Mouse (Mus musculus): ENCODE data around the gene Clic4. TPM values are rescaled to one million over a fixed set of nuclear protein-coding genes. Genes with fewer than 3 reads are reported as not detected.

Clic4 gene
- 25.3 and 33.8 TPM in 2 replicates for polyA plus RNA-seq (2012; rRNA removed)

- DNase-seq (ENCODE audit: low read depth, low spot score) = peak; percentile 85
- 1% methylated on average over 62 of the region's 64 CpGs for WGBS
Measured at GRCm38 (mm10) chr4:135272640-135273306, at the start of gene Clic4. TSS of gene Clic4 (minus strand) at chr4:135272814.

- WGBS = 4% methylated on average over 2 of the region's 2 CpGs
- peak; percentile 57 for DNase-seq (ENCODE audit: low read depth, low spot score)
Measured at GRCm38 (mm10) chr4:135317966-135318365, 45.4 kb upstream of the Clic4 start.

- 83% methylated on average over 4 of the region's 4 CpGs for WGBS
Measured at GRCm38 (mm10) chr4:135317539-135317938, 44.9 kb upstream of the Clic4 start.

GRCm38 (mm10) chr4:135315287-135315686 lies 42.7 kb upstream of the Clic4 start:
- 92% methylated on average over 9 of the region's 9 CpGs for WGBS
- no peak for DNase-seq (ENCODE audit: low read depth, low spot score)

More at GRCm38 (mm10) chr4:135317539-135317938, 44.9 kb upstream of the Clic4 start:
- no peak for DNase-seq (ENCODE audit: low read depth, low spot score)

- WGBS = 89% methylated on average over 11 of the region's 11 CpGs
- no peak for DNase-seq (ENCODE audit: low read depth, low spot score)
Measured at GRCm38 (mm10) chr4:135314419-135314832, 41.8 kb upstream of the Clic4 start.

GRCm38 (mm10) chr4:135313761-135314241 lies 41.2 kb upstream of the Clic4 start:
- 38% methylated on average over 9 of the region's 9 CpGs for WGBS
- no peak for DNase-seq (ENCODE audit: low read depth, low spot score)

GRCm38 (mm10) chr4:135313111-135313691 lies 40.6 kb upstream of the Clic4 start:
- DNase-seq (ENCODE audit: low read depth, low spot score) = no peak
- WGBS = 29% methylated on average over 17 of the region's 17 CpGs

GRCm38 (mm10) chr4:135312706-135313105 lies 40.1 kb upstream of the Clic4 start:
- 50% methylated on average over 4 of the region's 4 CpGs for WGBS

GRCm38 (mm10) chr4:135310371-135310770 lies 37.8 kb upstream of the Clic4 start:
- 68% methylated on average over 8 of the region's 8 CpGs for WGBS
- DNase-seq (ENCODE audit: low read depth, low spot score) = no peak

More at GRCm38 (mm10) chr4:135312706-135313105, 40.1 kb upstream of the Clic4 start:
- no peak for DNase-seq (ENCODE audit: low read depth, low spot score)

DNA sequence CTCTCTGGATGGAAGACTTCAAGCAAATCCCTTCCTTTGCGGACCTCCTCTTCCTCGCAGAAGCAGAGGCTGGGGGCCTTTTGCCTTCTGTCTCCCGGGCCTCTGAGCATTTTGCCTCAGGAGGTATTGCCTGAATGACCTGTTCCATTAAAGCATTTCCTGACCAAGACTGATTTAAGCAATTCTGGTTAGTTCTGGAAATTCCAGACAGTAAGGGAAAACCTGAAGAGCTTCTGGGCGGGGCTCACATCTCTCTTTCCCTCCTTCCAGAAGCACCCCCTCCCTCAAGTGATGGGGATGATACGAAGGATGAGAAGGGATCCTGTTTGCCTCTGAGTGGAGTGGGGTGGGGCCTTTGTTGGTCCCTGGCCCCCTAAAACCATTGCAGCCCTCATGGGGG lies 37.1 kb upstream of the Clic4 start:
- WGBS = 76% methylated on average over 5 of the region's 5 CpGs
- no peak for DNase-seq (ENCODE audit: low read depth, low spot score)

GRCm38 (mm10) chr4:135309112-135309659 lies 36.6 kb upstream of the Clic4 start:
- no peak for DNase-seq (ENCODE audit: low read depth, low spot score)
- 86% methylated on average over 9 of the region's 9 CpGs for WGBS

- no peak for DNase-seq (ENCODE audit: low read depth, low spot score)
- WGBS = 29% methylated on average over 17 of the region's 17 CpGs
Measured at GRCm38 (mm10) chr4:135306971-135307632, 34.5 kb upstream of the Clic4 start.

DNA sequence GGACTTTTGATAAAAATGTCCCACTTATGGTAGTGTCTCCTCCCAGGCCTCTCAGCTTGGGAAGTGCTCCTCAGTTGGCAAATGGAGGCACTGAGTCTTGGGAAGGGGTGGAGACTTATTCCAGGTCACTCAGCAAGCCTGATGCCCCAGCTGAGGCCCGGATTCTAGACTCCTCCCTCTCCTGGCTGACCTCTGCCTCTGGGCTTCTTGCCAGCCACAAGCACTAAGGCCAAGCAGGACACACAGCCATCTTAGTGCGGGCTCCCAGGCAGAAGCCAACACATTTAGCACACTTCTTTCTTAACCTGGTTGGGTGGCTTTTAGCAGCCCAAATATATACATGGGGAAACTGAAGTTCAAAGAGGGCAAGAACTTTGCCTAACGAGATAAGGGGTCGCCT lies 33.9 kb upstream of the Clic4 start:
- no peak for DNase-seq (ENCODE audit: low read depth, low spot score)

DNA sequence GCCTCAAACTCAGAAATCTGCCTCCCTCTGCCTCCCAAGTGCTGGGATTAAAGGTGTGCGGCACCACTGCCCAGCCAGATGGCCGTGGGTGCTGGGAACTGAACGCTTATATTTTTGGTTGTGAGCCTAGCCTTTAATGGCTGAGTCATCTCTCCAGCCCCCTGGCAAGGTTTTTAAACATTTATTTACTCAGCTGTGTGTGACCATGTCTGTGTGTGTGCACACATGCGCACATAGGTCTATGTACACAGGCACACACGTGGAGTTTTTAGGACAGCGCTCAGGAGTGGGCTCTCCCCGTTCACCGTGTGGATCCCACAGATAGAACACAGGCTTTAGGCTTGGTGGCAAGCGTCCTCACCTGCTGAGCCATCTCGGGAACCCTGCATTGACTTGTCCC lies 29.6 kb upstream of the Clic4 start:
- no peak for DNase-seq (ENCODE audit: low read depth, low spot score)
- WGBS = 54% methylated on average over 10 of the region's 10 CpGs

More for the DNA sequence above, 33.9 kb upstream of the Clic4 start:
- whole genome bisulfite sequencing = 16% methylated on average over 4 of the region's 4 CpGs

DNA sequence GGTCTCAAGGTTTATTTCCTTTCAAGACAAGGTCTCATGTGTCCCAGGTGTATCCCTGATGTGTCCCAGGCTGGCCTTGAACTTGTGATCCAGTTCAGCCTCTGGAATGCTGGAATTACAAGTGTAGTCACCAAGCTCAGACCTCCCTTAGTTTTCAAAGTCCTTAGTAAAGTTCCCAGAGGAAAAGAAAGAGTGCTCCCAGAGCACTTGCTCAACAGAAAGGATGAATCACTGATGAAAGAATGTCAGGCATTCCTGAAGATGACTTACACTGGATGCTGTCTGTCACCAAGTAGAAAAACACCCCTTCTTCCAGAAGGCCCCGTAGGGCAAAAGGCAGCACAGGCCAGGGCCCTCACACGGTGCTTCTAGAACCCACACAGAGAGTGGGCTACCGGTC lies 28.6 kb upstream of the Clic4 start:
- DNase-seq (ENCODE audit: low read depth, low spot score) = no peak
- 78% methylated on average over 3 of the region's 3 CpGs for WGBS

- WGBS = 84% methylated on average over 26 of the region's 26 CpGs
- DNase-seq (ENCODE audit: low read depth, low spot score) = no peak
Measured at GRCm38 (mm10) chr4:135300248-135301041, 27.8 kb upstream of the Clic4 start.

- whole genome bisulfite sequencing = 48% methylated on average over 10 of the region's 10 CpGs
- DNase-seq (ENCODE audit: low read depth, low spot score) = no peak
Measured at GRCm38 (mm10) chr4:135298680-135299079, 26.1 kb upstream of the Clic4 start.

GRCm38 (mm10) chr4:135297931-135298546 lies 25.4 kb upstream of the Clic4 start:
- no peak for DNase-seq (ENCODE audit: low read depth, low spot score)
- WGBS = 57% methylated on average over 15 of the region's 15 CpGs

- no peak for DNase-seq (ENCODE audit: low read depth, low spot score)
- 93% methylated on average over 7 of the region's 7 CpGs for WGBS
Measured at GRCm38 (mm10) chr4:135297146-135297545, 24.5 kb upstream of the Clic4 start.
